Mouse (Mus musculus) hindbrain, postnatal 0 days (tissue): ENCODE data around the gene BC003965. TPM values are rescaled to one million over a fixed set of nuclear protein-coding genes. Genes with fewer than 3 reads are reported as not detected.
A peak's percentile ranks its signal among the peaks of the same experiment; 100 is the strongest.
"Not testable (repeated sequence)": the region's sequence is repeated elsewhere in the genome, so short reads cannot be mapped to it uniquely, and the experiment has no call there.

Experiments used
- ATAC-seq: fragments of 200-750 bp; cut with Nextera tagmentation; 2 replicates; pipeline ENCODE4 v1.8.0; 2017; ENCODE audit warnings: mild to moderate bottlenecking, moderate TSS enrichment, moderate library complexity
- DNase-seq: peaks from one replicate; pipeline ENCODE4 v3.0.0-alpha.2; 2015; ENCODE audit warnings: low spot score
- H3K27ac ChIP-seq: fragments of 300-500 bp; sonication (generic); 2 replicates; pipeline ENCODE4 v1.5.1; 2014; ENCODE audit warnings: mild to moderate bottlenecking
- H3K27me3 ChIP-seq: fragments of 300-500 bp; sonication (generic); 2 replicates; pipeline ENCODE4 v1.6.1; 2014; ENCODE audit warnings: low read length, mixed read lengths; ENCODE audit not compliant: insufficient read depth
- H3K36me3 ChIP-seq: fragments of 300-500 bp; sonication (generic); 2 replicates; pipeline ENCODE4 v1.6.1; 2014; ENCODE audit warnings: low read length, mixed read lengths; ENCODE audit not compliant: insufficient read depth
- H3K4me1 ChIP-seq: fragments of 300-500 bp; sonication (generic); 2 replicates; pipeline ENCODE4 v1.6.1; 2014; ENCODE audit warnings: antibody characterized with exemption, low read length, mixed read lengths; ENCODE audit not compliant: insufficient read depth
- H3K4me2 ChIP-seq: fragments of 300-500 bp; sonication (generic); 2 replicates; pipeline ENCODE4 v1.6.1; 2014; ENCODE audit warnings: low read depth, mild to moderate bottlenecking, low read length, moderate library complexity, mixed read lengths
- H3K4me3 ChIP-seq: fragments of 300-500 bp; sonication (generic); 2 replicates; pipeline ENCODE4 v1.5.1; 2014; ENCODE audit warnings: low read length
- H3K9ac ChIP-seq: fragments of 300-500 bp; sonication (generic); replicated peaks from 2 replicates; pipeline ENCODE4 v1.6.1; 2014; ENCODE audit warnings: mild to moderate bottlenecking, low read length, moderate library complexity, mixed read lengths
- H3K9me3 ChIP-seq: fragments of 300-500 bp; sonication (generic); 2 replicates; pipeline ENCODE4 v1.6.1; 2016; ENCODE audit warnings: low read length, mixed read lengths
- CTCF ChIP-seq: IDR thresholded peaks from 2 replicates; pipeline ENCODE4 v1.5.1; 2016; ENCODE audit warnings: antibody characterized with exemption, control low read depth, low read depth
- WGBS: fragments of 180-500 bp; shearing (Covaris S2); extraction: QIAGEN DNeasy Blood & Tissue Kit; methylation state at CpG from one replicate; pipeline ENCODE4 v1.1.7; 2014; 5-methylcytosine and 5-hydroxymethylcytosine counted together
- polyA plus RNA-seq: library from polyadenylated mRNA; unstranded; fragments of >200 nt; fragmentation: Nextera tagmentation; extraction: Ambion mirVana; gene quantifications from 2 replicates; pipeline ENCODE4 v1.2.1, GENCODE M21; 2015
- total RNA-seq: library from RNA; depleted of rRNA; stranded (reverse); fragments of >200 nt; gene quantifications from 2 replicates; pipeline ENCODE4 v1.2.3, GENCODE M21; 2014

Gene BC003965
- total and polyA plus RNA-seq, 2 experiments from 2014 or later: 19.9 to 27.4 TPM

GRCm38 (mm10) chr17:25215431-25215830 lies 31.1 kb downstream of the BC003965 start:
- no peak overlapping the region for H3K9ac ChIP-seq
- TF ChIP-seq CTCF: no peak
- H3K4me1 ChIP-seq: no peaks in the 10 kb centered on the region
- WGBS: 84% methylated on average over 3 of the region's 3 CpGs
- no peak overlapping the region for H3K27ac ChIP-seq
- ATAC-seq (no peak), DNase-seq (no peak)
- H3K36me3 ChIP-seq: peaks cover 46% of the 10 kb centered on the region
- H3K9me3 ChIP-seq: no peaks in the 10 kb centered on the region
- no peak overlapping the region for H3K4me3 ChIP-seq
- H3K4me2 ChIP-seq: no peak overlapping the region
- H3K27me3 ChIP-seq: no peaks in the 10 kb centered on the region

GRCm38 (mm10) chr17:25218967-25219366 lies 34.6 kb downstream of the BC003965 start:
- H3K27me3 ChIP-seq: no peaks in the 10 kb centered on the region
- H3K9ac ChIP-seq: no peak overlapping the region
- no peak for DNase-seq
- H3K36me3 ChIP-seq: peaks cover 29% of the 10 kb centered on the region
- no peak overlapping the region for H3K4me3 ChIP-seq
- no peak overlapping the region for H3K4me2 ChIP-seq
- 88% methylated on average over 9 of the region's 9 CpGs for WGBS
- TF ChIP-seq CTCF: no peak
- H3K27ac ChIP-seq: no peak overlapping the region
- H3K9me3 ChIP-seq: no peaks in the 10 kb centered on the region
- H3K4me1 ChIP-seq: no peaks in the 10 kb centered on the region
- ATAC-seq: no peak

- no peaks in the 10 kb centered on the region for H3K4me1 ChIP-seq
- TF ChIP-seq CTCF: no peak
- H3K9me3 ChIP-seq: no peaks in the 10 kb centered on the region
- peaks cover 22% of the 10 kb centered on the region; the same call in 1 of the 2 replicates for H3K36me3 ChIP-seq
- ATAC-seq (no peak), DNase-seq (no peak)
- 96% methylated on average over 15 of the region's 15 CpGs for WGBS
- no peak overlapping the region for H3K4me3 ChIP-seq
- H3K9ac ChIP-seq: no peak overlapping the region
- no peak overlapping the region for H3K4me2 ChIP-seq
- no peaks in the 10 kb centered on the region for H3K27me3 ChIP-seq
- no peak overlapping the region for H3K27ac ChIP-seq
These were observed 35.3 kb downstream of the BC003965 start for GRCm38 (mm10) chr17:25219492-25220295.

- DNase-seq (no peak), ATAC-seq (no peak)
- Histone ChIP-seq H3K27ac (no peak overlapping the region; the same call in 1 of the 2 replicates), H3K4me3 (no peak overlapping the region), H3K9ac (no peak overlapping the region), H3K4me1 (no peaks in the 10 kb centered on the region), H3K36me3 (peaks cover 26% of the 10 kb centered on the region; the same call in 1 of the 2 replicates), H3K4me2 (no peak overlapping the region), H3K27me3 (no peaks in the 10 kb centered on the region), H3K9me3 (no peaks in the 10 kb centered on the region)
- 73% methylated on average over 1 of the region's 1 CpGs for WGBS
- TF ChIP-seq CTCF: no peak
These were observed 36.4 kb downstream of the BC003965 start for GRCm38 (mm10) chr17:25220746-25221145.

- DNase-seq (peak; percentile 79), ATAC-seq (peak; percentile 84)
- Histone ChIP-seq H3K4me3 (peak overlapping the region; percentile 33), H3K9ac (peak overlapping the region; percentile 51), H3K36me3 (peaks cover 21% of the 10 kb centered on the region; the same call in 1 of the 2 replicates), H3K9me3 (no peaks in the 10 kb centered on the region), H3K27ac (peak overlapping the region; percentile 80), H3K4me2 (peak overlapping the region; percentile 63), H3K27me3 (no peaks in the 10 kb centered on the region), H3K4me1 (no peaks in the 10 kb centered on the region)
- no peak; the same call in 1 of the 2 replicates for TF ChIP-seq CTCF
- WGBS: under 1% methylated on average over 20 of the region's 30 CpGs
These were observed 37.6 kb downstream of the BC003965 start for GRCm38 (mm10) chr17:25221821-25222503.

- H3K9ac ChIP-seq: peak overlapping the region; percentile 44
- peaks cover 21% of the 10 kb centered on the region; the same call in 1 of the 2 replicates for H3K36me3 ChIP-seq
- 17% methylated on average over 18 of the region's 28 CpGs for WGBS
- DNase-seq: peak; percentile 12
- peak overlapping the region; percentile 63 for H3K4me2 ChIP-seq
- peak overlapping the region; percentile 33 for H3K4me3 ChIP-seq
- peak; percentile 94 for ATAC-seq
- H3K27ac ChIP-seq: peak overlapping the region; percentile 76
- not testable (repeated sequence) for H3K9me3 ChIP-seq, H3K4me1 ChIP-seq, H3K27me3 ChIP-seq
These were observed 38.2 kb downstream of the BC003965 start for GRCm38 (mm10) chr17:25222504-25222940.
